Mouse (Mus musculus) lung, adult 2 months (tissue): ENCODE results near the gene Evx1.

ENCODE experiments used
- CTCF ChIP-seq: fragments of 200-500 bp; IDR thresholded peaks from 2 replicates; pipeline ENCODE4 v1.5.1; 2011; ENCODE audit warnings: mild to moderate bottlenecking, low read length, control low read depth; ENCODE audit not compliant: insufficient read depth
- POLR2A ChIP-seq: fragments of 200-500 bp; IDR thresholded peaks from 2 replicates; pipeline ENCODE4 v1.6.1; 2011; ENCODE audit warnings: low read depth, mild to moderate bottlenecking, control low read depth, low read length, borderline replicate concordance; ENCODE audit errors: extremely low read depth

GRCm38 (mm10) chr6:52303426-52303825 is 9.9 kb upstream of the Evx1 start:
- TF ChIP-seq POLR2A (no peak), CTCF (no peak)
